Mouse (Mus musculus) ES-E14 (cell line): ENCODE data around the gene Tnnt1.

Source experiments
- CHD2 ChIP-seq: IDR thresholded peaks from 2 replicates; pipeline ENCODE4 v1.6.1; 2014; ENCODE audit warnings: mild to moderate bottlenecking, low read depth, low read length, inconsistent platforms
- HCFC1 ChIP-seq: IDR thresholded peaks from 2 replicates; pipeline ENCODE4 v1.6.1; 2012; ENCODE audit warnings: low read length, inconsistent platforms, borderline replicate concordance; ENCODE audit not compliant: insufficient read depth
- MAFK ChIP-seq: IDR thresholded peaks from 2 replicates; pipeline ENCODE4 v1.6.1; 2014; ENCODE audit warnings: mild to moderate bottlenecking, low read depth, low read length, inconsistent platforms; ENCODE audit not compliant: insufficient read depth
- ZC3H11A ChIP-seq: IDR thresholded peaks from 2 replicates; pipeline ENCODE4 v1.6.1; 2012; ENCODE audit warnings: low read depth, mild to moderate bottlenecking, inconsistent platforms, low read length, borderline replicate concordance
- ZNF384 ChIP-seq: IDR thresholded peaks from 2 replicates; pipeline ENCODE4 v1.6.1; 2012; ENCODE audit warnings: low read depth, low read length, inconsistent platforms

- no peak for TF ChIP-seq HCFC1
- TF ChIP-seq ZC3H11A: no peak
- no peak for TF ChIP-seq MAFK
- no peak for TF ChIP-seq ZNF384
- no peak for TF ChIP-seq CHD2
These were observed 51.9 kb downstream of the Tnnt1 start for GRCm38 (mm10) chr7:4464194-4464824.
